Mouse (Mus musculus) left cerebral cortex, adult 2 months (tissue): ENCODE data around the gene Sox1. TPM values are rescaled to one million over a fixed set of nuclear protein-coding genes. Genes with fewer than 3 reads are reported as not detected.
A peak's percentile ranks its signal among the peaks of the same experiment; 100 is the strongest.

Experiments
- DNase-seq, 2 experiments: peaks; one replicate each; pipeline ENCODE4 v3.0.0; 2021 to 2022; ENCODE audit warnings: low spot score in 2 of 2, mixed read lengths in 1 of 2; ENCODE audit errors: extremely low spot score in 1 of 2
- H3K27ac ChIP-seq: fragments of 200-600 bp; 2 replicates; pipeline ENCODE4 v1.8.1; 2022
- H3K4me3 ChIP-seq: fragments of 200-600 bp; 2 replicates; pipeline ENCODE4 v1.8.1; 2022
- CTCF ChIP-seq: fragments of 200-600 bp; IDR thresholded peaks from 2 replicates; pipeline ENCODE4 v1.8.1; 2022; ENCODE audit warnings: antibody characterized with exemption, mild to moderate bottlenecking, moderate library complexity
- intact Hi-C: fragments of 180-260 bp; cut with DNase I; formaldehyde crosslinking; loops from one replicate; pipeline ENCODE4 v1.15.1; 2025
- total RNA-seq, 2 experiments: library from RNA; stranded (reverse); gene quantifications; 2 replicates each; pipeline ENCODE4 v1.2.3; 2021

Gene Sox1
- total RNA-seq, 2 experiments from 2014 or later: 9.5 to 11.6 TPM

DNA sequence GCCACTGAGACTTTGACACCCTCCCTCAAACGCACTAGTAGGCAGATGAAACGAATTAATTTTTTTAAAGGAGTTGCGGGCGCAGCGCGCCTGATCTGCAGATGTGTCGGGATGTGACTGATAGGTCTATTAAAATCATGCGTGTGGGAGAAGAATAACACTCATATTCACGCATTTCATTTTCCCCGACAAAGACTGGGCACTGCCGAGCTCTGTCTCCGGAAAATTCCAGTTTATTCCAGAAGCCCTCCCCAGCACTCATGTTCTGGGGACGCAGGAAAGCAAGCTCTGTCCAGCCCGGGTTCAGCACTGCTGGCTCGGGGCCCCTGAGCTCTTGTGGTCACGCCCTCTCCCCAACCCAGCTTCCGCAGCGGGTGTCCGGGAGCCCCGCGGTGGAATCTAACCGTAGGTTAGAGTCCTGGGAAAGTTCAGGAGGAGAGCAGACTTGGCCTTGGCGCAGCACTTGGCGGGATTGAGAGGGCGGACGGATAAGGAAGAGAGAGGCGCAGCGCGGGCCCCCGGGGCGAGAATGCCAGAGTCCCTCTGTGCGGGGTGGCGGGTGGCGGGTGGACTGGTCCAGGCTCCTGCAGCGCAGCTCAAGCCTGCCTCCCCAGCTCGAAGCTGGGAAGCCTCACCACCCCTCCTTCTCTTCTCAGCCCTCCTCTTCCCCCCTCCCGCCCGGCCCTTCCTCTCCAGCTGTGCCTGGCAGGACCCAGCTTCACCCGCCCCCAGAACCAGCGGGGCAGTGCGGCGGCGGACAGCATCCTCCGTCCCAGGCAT, 5.7 kb downstream of the Sox1 start:
- peak in 1 of 2 experiments; percentile 54 for DNase-seq
- H3K27ac ChIP-seq: peak overlapping the region; percentile 55
- intact Hi-C loops: loop anchor here (1.0 to 2.0 kb wide), 2 partner anchors 30 to 86 kb away; no protein-coding TSS in a partner anchor
- no peak for TF ChIP-seq CTCF
- peak overlapping the region; percentile 34 for H3K4me3 ChIP-seq

DNA sequence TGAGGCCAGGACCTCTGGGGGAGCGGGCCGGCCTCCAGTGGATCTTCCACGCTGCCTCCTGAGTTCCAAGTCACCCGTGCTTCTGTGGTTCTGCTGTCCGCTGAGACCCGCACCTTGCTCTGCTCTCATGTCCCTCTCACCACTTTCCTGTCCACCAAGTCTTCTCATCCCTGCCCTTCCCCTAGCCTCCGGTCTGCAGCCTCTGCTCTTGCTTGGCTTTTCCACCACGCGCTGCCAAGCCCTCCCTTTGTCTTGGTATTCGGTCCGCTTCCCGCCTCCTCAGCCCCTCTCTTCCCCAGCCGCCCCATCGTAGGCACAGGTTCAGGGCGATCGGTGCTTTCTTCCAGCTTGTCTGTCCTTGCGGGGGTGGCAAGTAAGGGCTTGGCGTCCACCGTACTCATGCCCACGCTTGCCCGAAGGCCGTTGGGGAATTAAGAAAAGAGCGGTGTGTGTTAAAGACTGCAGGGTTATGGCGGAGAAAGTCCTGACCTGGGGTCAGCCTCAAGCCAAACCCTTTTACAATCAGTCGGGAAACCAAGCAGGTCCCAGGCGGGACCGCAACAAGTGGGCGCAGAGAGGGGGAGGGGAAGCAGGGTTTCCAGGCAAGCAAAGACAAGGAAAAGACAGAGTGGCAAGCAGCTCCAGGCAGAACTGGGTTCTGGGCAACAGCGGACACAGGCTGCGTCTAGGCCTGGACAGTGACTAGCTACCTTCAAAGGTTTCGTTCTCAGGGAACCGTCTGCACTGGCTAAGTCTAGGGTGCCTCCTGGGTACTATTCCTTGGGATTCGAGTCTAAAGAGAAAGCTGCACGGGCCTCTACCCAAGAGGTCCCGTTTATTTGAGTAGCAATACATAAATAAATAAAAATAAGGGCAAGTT, 6.5 kb downstream of the Sox1 start:
- DNase-seq: no peak
- Histone ChIP-seq H3K27ac (no peak overlapping the region; the same call in 1 of the 2 replicates), H3K4me3 (peak overlapping the region; percentile 34)
- no peak for TF ChIP-seq CTCF
- intact Hi-C loops: loop anchor here (1.0 to 2.0 kb wide), 2 partner anchors 29 to 85 kb away; no protein-coding TSS in a partner anchor

DNA sequence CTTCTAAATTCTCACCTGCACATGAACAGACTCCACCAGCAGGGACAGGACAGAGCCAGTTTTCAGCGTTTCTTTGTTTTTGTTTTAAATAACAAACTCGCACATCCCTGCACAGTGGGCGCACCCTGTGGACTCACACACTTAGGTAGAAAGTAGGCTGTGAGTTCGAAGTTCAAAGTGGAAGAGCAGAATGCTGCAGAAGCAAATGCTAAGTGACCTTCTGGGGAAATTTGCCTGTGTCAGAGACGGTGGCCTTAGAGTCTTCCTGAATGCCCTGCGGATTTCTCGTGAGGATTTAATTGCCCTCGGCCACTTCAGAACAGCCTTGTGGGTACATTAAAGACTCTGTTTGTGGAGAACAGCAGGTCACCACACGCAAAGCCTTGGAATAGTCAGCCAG, 7.6 kb downstream of the Sox1 start:
- Histone ChIP-seq H3K27ac (no peak overlapping the region), H3K4me3 (no peak overlapping the region)
- no peak; the same call in 1 of the 2 replicates for TF ChIP-seq CTCF
- DNase-seq: no peak
- intact Hi-C loops: no loop called here

DNA sequence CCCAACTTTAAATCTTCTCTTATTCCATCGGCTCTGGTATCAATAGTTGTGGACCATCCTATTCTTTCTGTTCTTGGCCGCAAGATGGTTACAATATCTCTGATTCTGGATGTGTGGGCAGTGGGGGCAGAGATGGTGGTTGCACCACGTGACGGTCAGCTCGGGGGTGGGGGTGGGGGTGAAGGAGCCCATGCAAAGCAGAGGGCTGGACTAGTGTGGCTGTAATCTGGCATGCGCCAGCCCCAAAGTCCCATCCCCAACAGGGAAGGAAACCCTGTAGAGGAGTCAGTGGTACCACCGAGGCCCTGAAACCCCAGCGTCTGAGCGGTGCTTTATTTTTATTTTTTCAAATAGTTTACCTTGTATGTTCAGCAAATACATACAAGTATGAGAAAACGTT, 12.9 kb downstream of the Sox1 start:
- no peak overlapping the region for H3K4me3 ChIP-seq
- intact Hi-C loops: no loop called here
- no peak overlapping the region for H3K27ac ChIP-seq
- DNase-seq: no peak
- no peak for TF ChIP-seq CTCF

DNA sequence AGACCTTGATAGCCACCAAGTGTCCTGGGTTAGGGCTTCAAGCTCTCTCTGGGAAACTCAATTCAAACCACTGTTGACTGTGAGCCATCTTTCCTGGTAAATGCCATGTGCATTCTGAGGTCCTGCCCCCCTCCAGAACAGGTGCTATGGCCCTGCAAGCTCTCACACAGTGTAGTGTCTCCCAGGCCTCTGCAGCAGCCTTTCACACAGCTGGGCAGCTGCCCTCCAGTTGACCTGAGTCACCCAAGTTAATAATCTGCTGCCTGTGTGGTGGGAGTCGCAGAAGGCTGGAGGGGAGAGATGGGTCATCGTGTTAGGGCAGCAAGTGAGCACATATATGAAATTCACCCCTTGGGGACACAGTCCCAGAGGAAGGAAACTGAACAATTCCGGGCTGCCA, 14.9 kb downstream of the Sox1 start:
- TF ChIP-seq CTCF: no peak
- H3K27ac ChIP-seq: no peak overlapping the region
- no peak for DNase-seq
- intact Hi-C loops: no loop called here
- no peak overlapping the region for H3K4me3 ChIP-seq

- Histone ChIP-seq H3K4me3 (no peak overlapping the region), H3K27ac (no peak overlapping the region)
- DNase-seq: no peak
- no peak for TF ChIP-seq CTCF
- intact Hi-C loops: no loop called here
These were observed 22.0 kb downstream of the Sox1 start for GRCm38 (mm10) chr8:12417056-12417455.

DNA sequence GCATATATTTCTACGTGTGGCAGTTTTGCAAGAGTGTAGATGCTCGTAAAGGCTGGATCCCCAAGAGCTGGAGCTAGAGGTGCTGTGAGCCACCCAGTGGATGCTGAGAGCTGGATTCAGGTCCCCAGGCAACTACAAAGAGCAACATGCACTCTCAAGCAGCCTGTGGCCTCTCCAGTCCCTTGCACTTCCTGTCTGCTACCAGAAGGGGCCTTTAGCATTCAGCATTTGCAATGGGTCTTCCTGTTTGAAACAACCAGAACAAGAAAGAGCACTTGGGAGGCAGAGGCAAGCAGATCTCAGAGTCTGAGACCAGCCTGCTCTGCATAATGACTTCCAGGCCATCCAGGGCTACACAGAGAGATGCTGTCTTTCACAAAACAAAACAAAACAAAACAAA, 25.4 kb downstream of the Sox1 start:
- intact Hi-C loops: no loop called here
- Histone ChIP-seq H3K4me3 (no peak overlapping the region), H3K27ac (no peak overlapping the region)
- peak; percentile 19 for TF ChIP-seq CTCF
- DNase-seq: no peak

DNA sequence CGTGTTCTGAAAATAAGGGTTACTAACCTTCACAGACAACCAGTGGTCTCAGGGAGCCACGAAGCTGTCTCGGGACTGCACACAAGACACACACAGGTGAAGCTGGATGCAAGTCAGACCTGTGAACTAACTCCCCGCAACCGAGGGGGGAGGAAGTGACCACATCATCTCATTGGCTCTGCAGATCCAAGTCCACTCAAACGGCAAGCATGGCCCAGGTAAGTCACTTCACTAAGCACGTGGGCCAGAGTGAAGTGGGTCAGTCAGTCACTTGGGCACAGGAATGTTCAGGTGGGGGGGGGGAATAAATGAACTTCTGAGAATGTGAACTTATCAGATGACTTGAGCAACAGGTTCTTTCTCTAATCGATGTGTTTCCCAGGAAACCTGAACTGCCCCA, 30.8 kb downstream of the Sox1 start:
- TF ChIP-seq CTCF: no peak
- no peak overlapping the region for H3K27ac ChIP-seq
- intact Hi-C loops: no loop called here
- H3K4me3 ChIP-seq: no peak overlapping the region
- no peak for DNase-seq

DNA sequence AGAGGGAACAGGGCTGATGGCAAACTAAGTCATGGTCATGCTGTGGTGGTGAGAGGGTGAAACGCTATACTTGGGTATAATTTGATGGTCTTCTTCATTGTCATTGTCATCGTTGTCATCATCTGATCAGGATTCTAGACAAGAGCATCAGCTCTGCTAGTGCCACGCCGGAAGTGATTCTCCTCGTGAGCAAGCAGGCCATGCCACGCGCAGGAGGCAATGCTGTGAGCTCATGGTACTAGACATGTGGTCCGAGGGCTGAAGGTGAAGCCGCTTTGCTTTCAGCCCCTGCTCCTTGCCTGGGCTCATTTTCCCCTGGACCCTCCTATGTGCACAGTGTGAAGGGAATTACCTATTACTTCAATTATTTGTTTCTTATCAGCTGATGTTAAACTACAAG, 32.3 kb downstream of the Sox1 start:
- intact Hi-C loops: no loop called here
- H3K4me3 ChIP-seq: no peak overlapping the region
- no peak for DNase-seq
- H3K27ac ChIP-seq: no peak overlapping the region
- no peak for TF ChIP-seq CTCF

DNA sequence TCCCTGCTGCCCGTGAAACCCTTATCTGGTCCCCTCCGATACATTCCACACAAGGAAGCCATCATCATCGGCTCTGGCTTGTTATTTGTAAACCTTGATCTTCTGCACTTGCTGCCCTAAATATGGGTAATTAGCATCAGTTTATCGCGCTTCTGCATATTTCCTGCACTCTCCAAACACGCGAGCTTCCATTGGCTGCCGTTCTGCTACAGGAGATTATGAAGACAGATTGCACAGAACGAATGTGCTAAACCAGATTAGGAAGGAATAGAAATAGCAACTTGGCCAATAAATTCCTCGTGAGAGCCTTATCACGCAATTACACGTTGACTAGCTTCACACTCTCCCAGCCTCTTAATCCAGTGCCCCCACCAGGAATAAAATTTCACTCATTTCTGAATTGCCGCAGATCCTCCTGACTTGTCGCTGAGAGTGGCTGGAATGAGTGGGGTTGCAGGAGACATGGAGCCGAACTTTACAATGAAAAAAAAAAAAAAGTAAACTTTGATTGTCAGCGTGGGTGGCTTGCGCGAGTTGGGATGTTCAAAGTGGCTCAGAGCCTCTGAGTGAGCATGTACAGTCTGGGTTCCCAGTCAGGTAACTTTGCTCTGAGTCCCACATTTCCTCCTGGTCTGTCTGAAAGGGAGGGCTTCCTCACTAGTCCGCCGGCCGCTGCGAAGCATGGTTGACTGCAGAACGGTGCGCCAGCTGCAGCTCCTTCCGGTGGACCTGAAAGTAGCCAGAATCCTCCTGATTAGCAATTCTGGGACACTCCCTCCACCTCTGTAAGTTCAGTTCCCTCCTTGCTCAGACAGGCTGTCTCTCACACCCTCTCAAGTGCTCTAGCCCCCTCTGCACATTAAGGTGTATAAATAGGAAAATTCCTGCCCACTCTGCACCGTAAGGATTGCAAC, 33.0 kb downstream of the Sox1 start:
- no peak for DNase-seq
- TF ChIP-seq CTCF: no peak
- no peak overlapping the region for H3K4me3 ChIP-seq
- no peak overlapping the region for H3K27ac ChIP-seq
- intact Hi-C loops: no loop called here

DNA sequence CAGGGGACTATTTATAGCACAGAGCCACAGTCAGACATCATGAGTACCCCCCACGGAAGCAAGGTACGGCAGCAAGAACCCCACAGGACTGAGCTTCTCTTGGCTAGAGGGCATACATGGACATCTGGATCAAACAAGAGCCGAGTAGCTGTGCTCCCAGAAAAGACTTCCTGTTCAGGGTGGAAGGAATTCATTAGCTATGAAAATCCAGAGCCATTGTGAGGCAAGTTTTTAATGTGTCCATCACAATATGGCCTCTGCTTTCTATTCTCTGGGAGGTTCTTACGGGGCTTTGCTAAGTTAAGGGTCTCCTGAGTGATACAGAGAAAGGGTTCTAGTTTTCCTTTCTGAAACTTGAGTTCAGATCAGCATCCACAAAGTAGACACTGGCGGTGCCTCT, 33.8 kb downstream of the Sox1 start:
- no peak for TF ChIP-seq CTCF
- Histone ChIP-seq H3K4me3 (no peak overlapping the region), H3K27ac (no peak overlapping the region)
- DNase-seq: no peak
- intact Hi-C loops: no loop called here
